Mouse (Mus musculus): ENCODE measurements around the gene Lsm7.
A peak's percentile ranks its signal among the peaks of the same experiment; 100 is the strongest.

The Lsm7 gene

GRCm38 (mm10) chr10:80854913-80855748 lies at the start of gene Lsm7, which contains the start of gene Sppl2b:
TSS of gene Lsm7 (minus strand) at chr10:80855209.
TSS of gene Sppl2b (plus strand) at chr10:80855275.
- DNase-seq (ENCODE audit: low read depth, low spot score), result peak; percentile 93

DNA sequence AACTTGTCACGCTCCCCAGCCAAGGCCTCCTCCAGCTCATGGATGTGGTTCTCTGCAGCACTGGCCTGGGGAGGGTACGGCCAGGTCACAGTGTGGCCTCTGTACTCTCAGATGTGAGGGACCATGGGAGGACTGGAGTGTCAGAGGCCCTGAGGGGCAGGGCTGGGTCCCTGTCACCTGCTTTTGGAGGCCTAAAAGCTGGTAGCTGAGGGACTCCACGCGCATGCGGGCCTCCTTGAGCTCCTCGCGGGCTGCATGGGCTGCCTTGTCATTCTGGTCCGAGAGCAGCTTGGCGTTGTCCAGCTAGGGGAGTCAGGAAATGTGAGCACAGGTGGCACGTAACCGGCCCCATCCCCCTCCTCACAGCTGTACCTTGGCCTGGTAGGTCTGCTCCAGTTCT lies 49.7 kb upstream of the Lsm7 start:
- no peak for DNase-seq (ENCODE audit: low read depth, low spot score)

GRCm38 (mm10) chr10:80904004-80904693 lies 49.1 kb upstream of the Lsm7 start:
- no peak for DNase-seq (ENCODE audit: low read depth, low spot score)

GRCm38 (mm10) chr10:80903282-80903681 lies 48.3 kb upstream of the Lsm7 start:
- no peak for DNase-seq (ENCODE audit: low read depth, low spot score)

- DNase-seq (ENCODE audit: low read depth, low spot score), result no peak
These were observed 47.4 kb upstream of the Lsm7 start for GRCm38 (mm10) chr10:80902273-80902940.

DNA sequence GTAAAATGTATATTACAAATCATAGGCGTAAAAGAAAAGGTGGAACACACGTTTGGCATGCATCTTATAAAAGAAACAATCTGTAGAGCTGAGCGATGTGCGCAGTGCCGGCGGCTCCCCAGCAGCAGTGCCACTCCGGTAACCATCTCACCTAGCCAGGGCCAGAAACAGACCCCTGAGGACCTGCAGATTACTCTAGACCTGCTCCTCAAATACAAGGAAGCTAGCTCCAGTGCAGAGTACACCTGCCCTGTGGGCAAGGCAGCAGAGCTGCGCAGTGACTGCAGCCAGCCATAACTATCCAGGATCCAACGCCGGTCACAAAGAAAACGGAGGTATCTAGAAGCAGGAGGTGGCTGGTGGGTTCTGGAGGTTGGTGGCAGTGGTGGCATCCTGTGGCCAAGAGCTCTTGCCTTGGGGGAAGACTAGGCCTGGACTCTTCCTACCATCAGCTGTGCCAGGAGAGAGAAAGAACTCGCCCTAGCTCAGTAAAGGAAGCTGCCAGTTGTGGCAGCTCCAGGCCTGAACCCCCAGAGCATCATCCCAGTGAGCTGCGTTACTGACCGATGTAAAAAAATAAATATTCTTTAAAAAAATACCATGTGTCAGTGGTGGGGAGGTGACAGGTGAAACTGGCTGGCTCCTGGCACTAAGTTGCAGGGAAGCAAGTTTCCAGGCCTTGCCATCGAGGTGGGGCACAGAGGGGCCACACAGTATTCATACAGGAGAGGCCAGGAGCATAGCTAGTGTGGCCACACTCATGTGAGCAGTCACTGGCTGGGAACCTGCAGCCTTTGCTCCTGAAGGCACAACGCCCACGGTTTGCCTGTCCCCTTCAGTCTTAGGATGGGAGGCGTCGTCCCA lies 46.6 kb upstream of the Lsm7 start:
- DNase-seq (ENCODE audit: low read depth, low spot score), result no peak

DNA sequence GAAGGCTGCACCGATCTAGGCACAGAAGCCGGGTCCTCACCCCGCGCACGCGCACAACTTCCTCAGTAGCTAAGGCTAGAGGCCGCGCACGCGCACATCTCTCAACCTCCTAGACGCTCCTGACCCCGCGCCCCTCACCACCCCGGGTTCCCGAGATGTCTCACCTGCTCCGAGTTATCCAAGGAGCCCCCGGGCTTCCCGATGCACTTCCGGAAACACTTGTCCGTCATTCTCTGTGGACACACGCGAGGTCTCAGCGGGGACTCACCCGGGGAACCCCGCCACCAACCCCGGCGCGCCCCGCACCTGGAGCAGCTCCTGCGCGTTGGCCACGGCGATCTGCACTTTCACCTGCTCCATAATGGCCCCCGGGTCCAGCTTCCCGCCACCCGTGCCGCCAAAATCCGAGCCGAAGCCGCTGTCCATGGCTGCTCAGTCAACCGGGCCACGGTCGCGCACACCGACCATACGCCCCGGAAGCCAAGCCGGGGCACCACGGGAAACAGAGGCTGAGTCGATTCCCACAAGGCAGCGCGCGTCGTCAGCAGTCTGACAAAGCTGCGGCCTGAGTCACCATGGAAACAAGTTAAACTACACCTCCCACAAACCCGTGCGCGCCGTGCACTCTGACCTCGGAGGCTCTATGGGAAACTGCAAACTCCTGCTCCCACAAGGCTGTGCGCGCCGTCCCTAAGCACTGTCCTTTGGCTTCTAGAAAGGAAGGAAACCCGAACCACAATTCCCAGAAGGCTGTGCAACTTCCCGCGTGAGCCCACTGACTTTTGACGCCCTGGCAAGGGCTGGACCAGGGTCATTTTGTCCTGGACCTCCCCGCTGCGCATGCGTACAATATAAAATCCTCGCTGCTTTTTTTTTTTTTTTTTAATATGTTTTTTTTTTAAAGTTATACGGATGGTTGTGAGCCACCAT lies 45.6 kb upstream of the Lsm7 start, which contains the start of gene Timm13:
Gene Timm13, minus strand, starts transcription at position 652 of the 930 bp plus-strand sequence.
- peak; percentile 100 for DNase-seq (ENCODE audit: low read depth, low spot score)

DNA sequence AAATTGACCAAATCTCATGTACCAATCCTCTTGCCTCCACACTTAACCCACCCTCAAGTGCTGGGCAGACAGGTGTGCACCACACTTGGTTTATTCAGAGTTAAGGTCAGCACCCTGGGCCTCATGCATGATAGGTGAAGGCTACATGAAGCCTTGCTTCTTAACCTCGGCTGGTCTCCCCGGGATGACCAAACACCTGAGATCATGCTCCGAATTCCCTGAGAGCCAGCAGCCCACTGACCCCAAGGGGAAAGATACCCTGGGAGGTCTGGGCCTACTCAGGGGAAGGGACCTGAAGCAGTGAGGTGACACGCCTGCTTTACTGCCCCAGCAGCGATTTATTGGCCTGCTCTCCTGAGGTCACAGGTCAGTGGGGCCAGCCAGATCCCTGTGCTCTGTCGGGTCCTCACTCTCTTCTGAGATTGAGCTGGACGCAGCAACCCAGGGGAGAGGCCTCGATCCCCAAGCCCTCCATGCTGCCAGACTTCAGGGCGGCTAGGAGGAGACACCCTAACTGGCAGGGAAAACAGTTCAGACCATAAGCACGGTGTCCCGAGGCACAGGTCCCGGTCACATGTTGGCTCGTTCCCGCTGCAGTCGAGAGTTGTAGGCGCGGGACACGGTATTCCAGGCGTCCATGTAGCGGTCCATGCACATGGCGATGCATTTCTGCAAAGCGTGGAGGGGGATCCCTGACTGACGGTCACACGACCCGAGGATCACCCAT lies 44.7 kb upstream of the Lsm7 start:
- DNase-seq (ENCODE audit: low read depth, low spot score), result no peak

DNA sequence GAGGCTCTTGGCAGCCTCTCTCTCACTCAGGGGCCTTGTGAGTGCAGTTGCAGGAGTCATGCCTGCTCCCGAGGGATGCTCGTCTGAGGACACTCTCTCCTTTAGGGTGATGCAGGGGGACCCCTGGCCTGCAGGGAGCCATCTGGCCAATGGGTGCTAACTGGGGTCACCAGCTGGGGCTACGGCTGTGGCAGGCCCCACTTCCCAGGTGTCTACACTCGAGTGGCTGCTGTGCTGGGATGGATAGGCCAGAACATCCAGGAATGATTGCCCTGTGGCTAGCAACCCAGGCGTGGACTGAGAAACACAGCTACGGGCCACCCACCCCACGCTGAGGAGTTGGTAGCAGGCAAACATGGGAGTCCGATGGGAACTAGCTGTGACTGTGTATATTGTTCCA lies 44.1 kb upstream of the Lsm7 start:
- DNase-seq (ENCODE audit: low read depth, low spot score), result no peak

DNA sequence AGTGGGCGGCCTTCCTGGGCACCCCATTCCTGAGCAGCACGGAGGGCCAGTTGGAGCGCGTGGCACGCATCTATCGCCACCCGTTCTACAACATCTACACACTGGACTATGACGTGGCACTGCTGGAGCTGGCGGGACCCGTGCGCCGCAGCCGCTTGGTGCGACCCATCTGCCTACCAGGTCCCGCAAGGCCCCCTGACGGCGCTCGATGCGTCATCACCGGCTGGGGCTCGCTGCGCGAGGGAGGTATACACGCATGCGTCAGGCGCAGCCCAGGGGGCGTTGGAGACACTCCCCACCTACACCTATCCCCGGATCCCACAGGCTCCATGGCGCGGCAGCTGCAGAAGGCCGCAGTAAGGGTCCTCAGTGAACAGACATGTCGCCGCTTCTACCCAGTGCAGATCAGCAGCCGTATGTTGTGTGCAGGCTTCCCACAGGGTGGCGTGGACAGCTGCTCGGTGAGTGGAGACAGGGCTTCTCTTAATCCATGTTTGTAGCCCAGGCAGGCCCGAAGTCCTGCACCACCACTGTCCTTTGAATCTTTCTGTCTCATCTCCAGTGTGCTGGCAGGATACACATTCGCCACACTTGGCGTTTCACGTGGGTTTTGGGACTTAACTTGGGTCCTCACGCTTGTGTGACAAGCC lies 43.0 kb upstream of the Lsm7 start:
- DNase-seq (ENCODE audit: low read depth, low spot score), result peak; percentile 73

GRCm38 (mm10) chr10:80896581-80897485 lies 41.8 kb upstream of the Lsm7 start:
- DNase-seq (ENCODE audit: low read depth, low spot score), result no peak

DNA sequence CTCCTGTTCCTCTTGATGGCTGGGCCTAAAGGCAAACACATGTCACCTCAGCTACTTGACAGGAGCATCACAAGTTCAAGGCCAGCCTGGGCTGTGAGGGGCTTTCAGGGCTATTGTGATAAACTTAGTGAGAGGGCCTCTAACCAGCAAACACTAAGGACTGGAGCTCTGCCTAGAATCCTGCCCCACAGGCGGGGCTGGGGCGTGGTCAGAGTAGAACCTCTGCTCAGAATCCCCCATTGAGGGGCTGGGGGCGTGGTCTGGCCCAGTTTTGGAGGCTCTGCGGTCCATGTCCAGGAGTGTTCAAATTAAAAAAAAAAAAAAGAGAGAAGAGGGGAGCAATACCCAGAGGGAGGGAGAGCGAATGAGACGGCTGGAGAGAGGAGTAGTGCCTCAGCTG lies 40.7 kb upstream of the Lsm7 start:
- DNase-seq (ENCODE audit: low read depth, low spot score), result peak; percentile 66

- no peak for DNase-seq (ENCODE audit: low read depth, low spot score)
These were observed 40.1 kb upstream of the Lsm7 start for GRCm38 (mm10) chr10:80895100-80895499.

GRCm38 (mm10) chr10:80887181-80887580 lies 32.2 kb upstream of the Lsm7 start:
- no peak for DNase-seq (ENCODE audit: low read depth, low spot score)

DNA sequence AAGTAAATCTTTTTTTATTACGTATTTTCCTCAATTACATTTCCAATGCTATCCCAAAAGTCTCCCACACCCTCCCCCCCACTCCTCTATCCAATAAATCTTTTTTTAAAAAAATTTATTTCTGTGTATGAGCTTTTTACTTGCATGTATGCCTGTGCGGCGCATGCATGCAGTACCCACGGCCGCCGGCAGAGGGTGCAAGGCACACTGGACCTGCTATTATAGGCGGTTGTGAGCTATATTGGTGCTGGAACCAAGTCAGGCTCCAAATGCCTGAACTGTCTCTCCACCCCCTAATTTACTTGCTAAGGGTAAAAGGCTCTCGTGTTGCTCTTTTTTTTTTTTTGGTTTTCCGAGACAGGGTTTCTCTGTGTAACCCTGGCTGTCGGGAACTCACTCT lies 26.3 kb upstream of the Lsm7 start:
- DNase-seq (ENCODE audit: low read depth, low spot score), result peak; percentile 78

- peak; percentile 55 for DNase-seq (ENCODE audit: low read depth, low spot score)
These were observed 25.9 kb upstream of the Lsm7 start for GRCm38 (mm10) chr10:80880901-80881300.

GRCm38 (mm10) chr10:80880131-80880641 lies 25.2 kb upstream of the Lsm7 start:
- peak; percentile 85 for DNase-seq (ENCODE audit: low read depth, low spot score)

DNA sequence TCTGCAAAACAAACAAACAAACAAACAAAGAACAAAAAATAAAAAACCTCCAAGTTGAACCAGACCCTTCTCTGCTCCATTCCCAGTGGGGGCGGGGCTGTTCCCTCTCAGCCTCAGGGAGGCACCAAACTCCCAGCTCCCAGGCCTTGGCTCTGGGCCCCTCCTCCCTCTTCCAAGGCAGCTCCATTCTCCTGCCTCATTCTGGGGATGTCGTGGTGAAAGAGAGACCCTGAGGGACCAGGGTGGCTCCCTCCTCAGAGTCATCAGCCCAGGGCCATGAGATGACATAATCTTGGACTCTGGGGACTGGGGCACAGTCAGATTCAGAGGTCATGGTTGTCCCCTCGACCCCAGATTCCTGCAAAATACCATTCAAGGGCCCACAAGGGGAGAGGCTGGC lies 21.6 kb upstream of the Lsm7 start:
- no peak for DNase-seq (ENCODE audit: low read depth, low spot score)

All from R1 (cell line).